Mouse (Mus musculus): ENCODE results near the gene Cldn14.

- no peak for TF ChIP-seq CTCF (IDR thresholded peaks at IDR 0.05; ENCODE audit: low read depth, low read length)
- no peak for TF ChIP-seq GATA2 (IDR thresholded peaks at IDR 0.05; ENCODE audit: borderline replicate concordance, low read depth, low read length)
- no peak for TF ChIP-seq POLR2AphosphoS5 (IDR thresholded peaks at IDR 0.05; ENCODE audit: insufficient replicate concordance, low read depth, low read length)
Measured at GRCm38 (mm10) chr16:94008737-94009136, at the start of gene Cldn14.

Measured in G1E (cell line).